Mouse (Mus musculus) myocyte (in vitro differentiated cells): Measurements from ENCODE around the gene Smo.

Source experiments
- CEBPB ChIP-seq: IDR thresholded peaks from 2 replicates; pipeline ENCODE4 v1.6.1; 2011; ENCODE audit warnings: mild to moderate bottlenecking, moderate library complexity; ENCODE audit not compliant: poor library complexity, insufficient read depth, severe bottlenecking
- E2F4 ChIP-seq: IDR thresholded peaks from one replicate; pipeline ENCODE4 v1.6.1; 2011; ENCODE audit warnings: mild to moderate bottlenecking, control low read depth, moderate library complexity; ENCODE audit not compliant: insufficient read depth
- MAX ChIP-seq: IDR thresholded peaks from one replicate; pipeline ENCODE4 v1.6.1; 2011; ENCODE audit warnings: low read depth, mild to moderate bottlenecking, control low read depth
- MYOG ChIP-seq, 3 experiments: IDR thresholded peaks; one replicate each; pipeline ENCODE4 v1.6.1; 2011; ENCODE audit warnings: control low read depth in 2 of 3, low read depth in 2 of 3, mild to moderate bottlenecking in 2 of 3; ENCODE audit not compliant: insufficient read length in 2 of 3, control insufficient read depth in 1 of 3, insufficient read depth in 1 of 3
- POLR2A ChIP-seq: IDR thresholded peaks from one replicate; pipeline ENCODE4 v1.6.1; 2011; ENCODE audit warnings: low read depth, mild to moderate bottlenecking, control low read depth, moderate library complexity; ENCODE audit not compliant: insufficient read length
- POLR2AphosphoS2 ChIP-seq: IDR thresholded peaks from one replicate; pipeline ENCODE4 v1.6.1; 2011; ENCODE audit warnings: low read depth, control low read depth; ENCODE audit not compliant: insufficient read length
- SRF ChIP-seq: IDR thresholded peaks from one replicate; pipeline ENCODE4 v1.6.1; 2011; ENCODE audit warnings: low read depth; ENCODE audit not compliant: control insufficient read depth, insufficient read length
- TCF12 ChIP-seq: IDR thresholded peaks from one replicate; pipeline ENCODE4 v1.6.1; 2011; ENCODE audit warnings: mild to moderate bottlenecking, control low read depth; ENCODE audit not compliant: poor library complexity, insufficient read depth, severe bottlenecking
- TCF3 ChIP-seq: IDR thresholded peaks from one replicate; pipeline ENCODE4 v1.6.1; 2011; ENCODE audit warnings: low read depth, control low read depth; ENCODE audit not compliant: insufficient read length
- USF1 ChIP-seq: IDR thresholded peaks from one replicate; pipeline ENCODE4 v1.6.1; 2011; ENCODE audit warnings: low read depth, mild to moderate bottlenecking, control low read depth, moderate library complexity

- TF ChIP-seq USF1 (no peak), TCF12 (no peak), POLR2A (no peak), POLR2AphosphoS2 (no peak), TCF3 (no peak), MAX (no peak), MYOG (IDR thresholded peaks at IDR 0.05; ENCODE audit: control insufficient read depth in 1 of 3, insufficient read depth in 1 of 3, insufficient read length in 2 of 3, low read depth in 2 of 3) (no peak), E2F4 (no peak), CEBPB (no peak), SRF (no peak)
These were observed 17.3 kb upstream of the Smo start for GRCm38 (mm10) chr6:29717952-29718521.
